Comparison of ENCODE assay signal across 12 mouse cellular contexts in the genomic region with DNA sequence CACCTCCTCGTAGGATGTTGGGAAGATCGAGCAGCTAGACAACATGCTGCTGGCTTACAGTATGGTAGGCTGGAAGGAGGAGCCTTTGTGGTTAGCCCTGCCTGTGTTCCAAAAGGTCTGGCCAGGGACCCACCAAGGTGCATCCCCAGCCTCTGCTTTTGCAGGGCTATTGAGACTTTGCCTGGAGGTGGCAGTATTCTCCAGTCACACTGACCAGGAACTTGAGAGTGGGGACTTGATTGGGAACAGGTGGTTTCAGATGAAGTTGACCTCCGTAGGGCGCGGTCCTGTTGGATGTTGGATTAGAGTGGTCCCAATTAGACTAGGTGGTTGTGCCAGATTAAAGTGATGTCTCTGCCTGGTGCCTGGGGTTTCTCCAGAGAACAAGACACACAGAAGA. TPM values are rescaled to one million over a fixed set of nuclear protein-coding genes. Genes with fewer than 3 reads are reported as not detected.
DNase-seq lines count a peak whose midpoint lies in the region; ATAC-seq and TF ChIP-seq lines count a peak whose summit lies in the region.
"Had no signal": no experiment of that assay in that cellular context is flagged by ENCODE, and none has a peak within 500 bp of the region (broad histone marks: within the 10 kb centered on the region; RNA-seq: fewer than 3 reads in every experiment).

No protein-coding gene starts in this region.

- no peak for DNase-seq in gastrocnemius, adult 2 months
- no peak for DNase-seq in gastrocnemius, adult 8-10 months (ENCODE audit: low spot score in 2 of 2)
- peak; percentile 53 for DNase-seq in kidney, adult 2 months
- no peak for DNase-seq in kidney, adult 11 months
- no peak for DNase-seq in cerebellum, postnatal 36 days
- no peak for DNase-seq in cerebellum, postnatal 4 days (ENCODE audit: low spot score in 2 of 2)
- DNase-seq: gastrocnemius, postnatal 14 days had no signal

- ATAC-seq in liver, embryonic 15.5 days (ENCODE audit: insufficient read depth): no peak
- ATAC-seq: activated CD4-positive, CD25-positive, alpha-beta regulatory T cell, adult 4 months had no signal

- H3K27me3 ChIP-seq in kidney, adult 2 months (replicated peaks; ENCODE audit: control insufficient read depth, insufficient read depth, low read length): no peaks in the 10 kb centered on the region
- no peaks in the 10 kb centered on the region for H3K27me3 ChIP-seq in liver, embryonic 15.5 days

- H3K9me3 ChIP-seq in liver, embryonic 15.5 days (replicated peaks): no peaks in the 10 kb centered on the region
- H3K9me3 ChIP-seq: G1E had no signal

- H3K4me1 ChIP-seq in kidney, adult 2 months (ENCODE audit: control insufficient read depth, insufficient read depth, low read length): peaks cover 51% of the 10 kb centered on the region
- H3K4me1 ChIP-seq in brown adipose tissue, adult 24 weeks (ENCODE audit: control insufficient read depth, insufficient read depth, insufficient read length, low read length): peaks cover 41% of the 10 kb centered on the region
- H3K4me1 ChIP-seq in liver, embryonic 15.5 days (replicated peaks): peaks cover 8% of the 10 kb centered on the region

- peak overlapping the region; percentile 38 for H3K4me2 ChIP-seq in liver, embryonic 15.5 days

- peak overlapping the region; percentile 80 for H3K27ac ChIP-seq in gastrocnemius, adult 2 months
- H3K27ac ChIP-seq in kidney, adult 2 months (ENCODE audit: insufficient read depth, low read depth, low read length): peak overlapping the region; percentile 91
- peak overlapping the region; percentile 95 for H3K27ac ChIP-seq in brown adipose tissue, adult 24 weeks (replicated peaks; ENCODE audit: low read depth, low read length)
- no peak overlapping the region for H3K27ac ChIP-seq in liver, embryonic 15.5 days (replicated peaks)

- H3K4me3 ChIP-seq in gastrocnemius, adult 2 months: peak overlapping the region; percentile 69
- peak overlapping the region; percentile 56 for H3K4me3 ChIP-seq in kidney, adult 2 months (ENCODE audit: insufficient read depth, low read depth, low read length)
- peak overlapping the region; percentile 70 for H3K4me3 ChIP-seq in brown adipose tissue, adult 24 weeks (ENCODE audit: insufficient read depth, low read depth, low read length)
- no peak overlapping the region for H3K4me3 ChIP-seq in liver, embryonic 15.5 days (replicated peaks)

- intact Hi-C loops in gastrocnemius, adult 2 months (cut with DNase I): no loop called here

- TF ChIP-seq POLR2A in kidney, adult 2 months (IDR thresholded peaks at IDR 0.05; ENCODE audit: low read depth, low read length): no peak

- peak; percentile 48 for TF ChIP-seq CTCF in gastrocnemius, adult 2 months (IDR thresholded peaks at IDR 0.05)
- peak; percentile 46; the same call in 1 of the 2 replicates for TF ChIP-seq CTCF in kidney, adult 2 months (conservative IDR thresholded peaks at IDR 0.05; ENCODE audit: insufficient read depth, insufficient read length, low read depth, low read length)

- no peak overlapping the region for H3K9ac ChIP-seq in liver, embryonic 15.5 days

- WGBS in kidney, adult 2 months: 61% methylated on average over 5 of the region's 5 CpGs
- 74% methylated on average over 5 of the region's 5 CpGs for WGBS in liver, embryonic 15.5 days (ENCODE audit: insufficient replicate concordance)

- H3K36me3 ChIP-seq in kidney, adult 2 months (ENCODE audit: control insufficient read depth, insufficient read depth, low read length): no peaks in the 10 kb centered on the region; the same call in 1 of the 2 replicates
- H3K36me3 ChIP-seq in liver, embryonic 15.5 days (replicated peaks): no peaks in the 10 kb centered on the region
- H3K36me3 ChIP-seq: G1E had no signal

RNA-seq across cellular contexts. Expression of a gene that starts 12.3 kb away (rescaled TPM):
- total RNA-seq in gastrocnemius, adult 2 months (2021): 1 to 10 TPM; 2.2 to 2.4 TPM
- total RNA-seq in gastrocnemius, adult 8-10 months (2022): 1 to 10 TPM; 1.4 to 2.9 (median 1.9) TPM
- polyA plus RNA-seq in kidney, adult 2 months (2012; rRNA removed): 35.1 and 40.1 TPM in 2 replicates
- 16.6 and 17.9 TPM in 2 replicates for polyA plus RNA-seq in brown adipose tissue, adult 24 weeks (2012; ENCODE audit: insufficient read depth, insufficient read length, missing spikeins)
- polyA plus RNA-seq in liver, embryonic 15.5 days (2015; fragmentation: Nextera tagmentation; extraction: Ambion mirVana): 2.7 and 3.3 TPM in 2 replicates

RNA-seq across cellular contexts. Expression of a gene that starts 30.2 kb away (rescaled TPM):
- 10 to 100 TPM; 40.7 to 42.5 TPM for total RNA-seq in gastrocnemius, adult 2 months (2021)
- total RNA-seq in gastrocnemius, adult 8-10 months (2022): 10 to 100 TPM; 36.1 to 43.4 (median 40.7) TPM
- 5.8 and 7.5 TPM in 2 replicates for polyA plus RNA-seq in kidney, adult 2 months (2012; rRNA removed)
- 4.6 and 7.5 TPM in 2 replicates for polyA plus RNA-seq in brown adipose tissue, adult 24 weeks (2012; ENCODE audit: insufficient read depth, insufficient read length, missing spikeins)
- 0.36 and 0.52 TPM in 2 replicates for polyA plus RNA-seq in liver, embryonic 15.5 days (2015; fragmentation: Nextera tagmentation; extraction: Ambion mirVana)
- total RNA-seq: megakaryocyte progenitor cell, adult 5-6 weeks had no signal
- polyA plus RNA-seq: G1E had no signal

RNA-seq across cellular contexts. Expression of a gene that starts 47.9 kb away (rescaled TPM):
- 10 to 100 TPM; 40.1 to 52.2 TPM for total RNA-seq in gastrocnemius, adult 2 months (2021)
- 10 to 100 TPM; 19.9 to 34.2 (median 25.1) TPM for total RNA-seq in gastrocnemius, adult 8-10 months (2022)
- 9.8 and 12.4 TPM in 2 replicates for polyA plus RNA-seq in kidney, adult 2 months (2012; rRNA removed)
- 60.4 and 62.3 TPM in 2 replicates for polyA plus RNA-seq in brown adipose tissue, adult 24 weeks (2012; ENCODE audit: insufficient read depth, insufficient read length, missing spikeins)
- 1.9 and 2.2 TPM in 2 replicates for polyA plus RNA-seq in liver, embryonic 15.5 days (2015; fragmentation: Nextera tagmentation; extraction: Ambion mirVana)
- total RNA-seq: G1E; megakaryocyte progenitor cell, adult 5-6 weeks had no signal
- polyA plus RNA-seq: activated CD4-positive, CD25-positive, alpha-beta regulatory T cell, adult 4 months; G1E had no signal
